Mouse (Mus musculus) thymus, adult 2 months (tissue): ENCODE data around the gene Dna2.

Experiments used
- CTCF ChIP-seq: fragments of 200-500 bp; IDR thresholded peaks from 2 replicates; pipeline ENCODE4 v1.5.1; 2012; ENCODE audit warnings: mild to moderate bottlenecking, control low read depth, low read length, moderate library complexity, borderline replicate concordance; ENCODE audit not compliant: control insufficient read depth, poor library complexity, insufficient read depth; ENCODE audit errors: extremely low read depth
- POLR2A ChIP-seq: fragments of 200-500 bp; IDR thresholded peaks from 2 replicates; pipeline ENCODE4 v1.6.1; 2012; ENCODE audit warnings: mild to moderate bottlenecking, low read length, control low read depth, moderate library complexity; ENCODE audit not compliant: control insufficient read depth, poor library complexity, insufficient read depth; ENCODE audit errors: extremely low read depth

- TF ChIP-seq CTCF = peak; percentile 48; the same call in 1 of the 2 replicates
- peak; percentile 43; the same call in 1 of the 2 replicates for TF ChIP-seq POLR2A
Observed at GRCm38 (mm10) chr10:62946738-62947471, at the start of gene Dna2.
